In genomic region chr4:63417318-63417957, GRCm38 (mm10) we compare ENCODE assay signal across 8 mouse cellular contexts. TPM values are rescaled to one million over a fixed set of nuclear protein-coding genes. Genes with fewer than 3 reads are reported as not detected.
DNase-seq lines count a peak whose midpoint lies in the region; ATAC-seq and TF ChIP-seq lines count a peak whose summit lies in the region.

No protein-coding gene starts in this region.

- H3K4me3 ChIP-seq in limb, embryonic 12.5 days (replicated peaks) = no peak overlapping the region
- H3K4me3 ChIP-seq in midbrain, postnatal 0 days (ENCODE audit: low read depth, low read length) = no peak overlapping the region

- H3K27me3 ChIP-seq in limb, embryonic 12.5 days = no peaks in the 10 kb centered on the region
- H3K27me3 ChIP-seq in midbrain, postnatal 0 days (ENCODE audit: insufficient read depth, low read length) = no peaks in the 10 kb centered on the region; the same call in 1 of the 2 replicates

- H3K4me1 ChIP-seq in limb, embryonic 12.5 days (replicated peaks) = peaks cover 25% of the 10 kb centered on the region
- H3K4me1 ChIP-seq in midbrain, postnatal 0 days (ENCODE audit: insufficient read depth, low read length) = no peaks in the 10 kb centered on the region

- no peaks in the 10 kb centered on the region for H3K9me3 ChIP-seq in limb, embryonic 12.5 days
- no peaks in the 10 kb centered on the region for H3K9me3 ChIP-seq in midbrain, postnatal 0 days (ENCODE audit: low read length)

- WGBS in limb, embryonic 12.5 days = 19% methylated on average over 9 of the region's 9 CpGs
- 18% methylated on average over 9 of the region's 9 CpGs for WGBS in midbrain, postnatal 0 days

- peaks cover 20% of the 10 kb centered on the region for H3K36me3 ChIP-seq in limb, embryonic 12.5 days
- no peaks in the 10 kb centered on the region for H3K36me3 ChIP-seq in midbrain, postnatal 0 days (ENCODE audit: insufficient read depth, low read length)

- peak; percentile 93 for TF ChIP-seq CTCF in midbrain, postnatal 0 days (IDR thresholded peaks at IDR 0.05)

- no peak overlapping the region for H3K9ac ChIP-seq in limb, embryonic 12.5 days (replicated peaks)
- H3K9ac ChIP-seq in midbrain, postnatal 0 days (replicated peaks; ENCODE audit: low read length, poor library complexity, severe bottlenecking) = no peak overlapping the region

- DNase-seq in urinary bladder, adult 18-20 months (ENCODE audit: low spot score in 2 of 2) = peak; percentile 52 to 57
- DNase-seq in urinary bladder, adult 2 months (ENCODE audit: low spot score) = no peak
- DNase-seq in embryo, embryonic 11 days = peak; percentile 93
- DNase-seq in kidney, adult 9 months = peak; percentile 86
- peak; percentile 93 for DNase-seq in midbrain, postnatal 0 days (ENCODE audit: low spot score)
- DNase-seq in spleen, postnatal 4 days (ENCODE audit: low spot score in 2 of 2) = peak; percentile 73 to 89

- no peak overlapping the region for H3K27ac ChIP-seq in limb, embryonic 12.5 days
- no peak overlapping the region for H3K27ac ChIP-seq in midbrain, postnatal 0 days (ENCODE audit: low read depth, low read length)

- peak; percentile 94 for ATAC-seq in granulocyte monocyte progenitor cell, adult 5-6 weeks (replicated peaks; ENCODE audit: poor library complexity, severe bottlenecking)
- peak; percentile 49 for ATAC-seq in limb, embryonic 12.5 days (ENCODE audit: insufficient number of reproducible peaks, insufficient read depth, low FRiP score, low TSS enrichment, low read depth)
- peak; percentile 56 for ATAC-seq in midbrain, postnatal 0 days (ENCODE audit: low FRiP score)

- no peak overlapping the region for H3K4me2 ChIP-seq in limb, embryonic 12.5 days
- H3K4me2 ChIP-seq in midbrain, postnatal 0 days (ENCODE audit: low read depth, low read length, poor library complexity, severe bottlenecking) = no peak overlapping the region

RNA-seq across cellular contexts. Expression of gene Akna, which starts 14.3 kb away (rescaled TPM):
- polyA plus RNA-seq in urinary bladder, adult 2 months (2012; rRNA removed) = 1.8 and 3.5 TPM in 2 replicates
- total RNA-seq in granulocyte monocyte progenitor cell, adult 5-6 weeks (2014; fragmentation: Nextera tagmentation) = 32.9 and 33.6 TPM in 2 replicates
- 9.7 and 13.6 TPM in 2 replicates for total RNA-seq in granulocyte monocyte progenitor cell, adult 5-6 weeks (2017)
- 10.0 and 11.3 TPM in 2 replicates for polyA plus RNA-seq in limb, embryonic 12.5 days (2016; fragmentation: Nextera tagmentation; extraction: Ambion mirVana)
- 4.4 and 5.3 TPM in 2 replicates for total RNA-seq in midbrain, postnatal 0 days (2014; rRNA removed)
- polyA plus RNA-seq in midbrain, postnatal 0 days (2015; fragmentation: Nextera tagmentation; extraction: Ambion mirVana) = 1.9 and 2.1 TPM in 2 replicates

RNA-seq across cellular contexts. Expression of gene Orm2, which starts 55.2 kb away (rescaled TPM):
- polyA plus RNA-seq in urinary bladder, adult 2 months (2012; rRNA removed) = 0.16 and 0.36 TPM in 2 replicates
- not detected in 2 replicates for total RNA-seq in granulocyte monocyte progenitor cell, adult 5-6 weeks (2014; fragmentation: Nextera tagmentation)
- not detected in 2 replicates for total RNA-seq in granulocyte monocyte progenitor cell, adult 5-6 weeks (2017)
- polyA plus RNA-seq in limb, embryonic 12.5 days (2016; fragmentation: Nextera tagmentation; extraction: Ambion mirVana) = not detected in 2 replicates
- not detected in 2 replicates for total RNA-seq in midbrain, postnatal 0 days (2014; rRNA removed)
- not detected in 2 replicates for polyA plus RNA-seq in midbrain, postnatal 0 days (2015; fragmentation: Nextera tagmentation; extraction: Ambion mirVana)
